Mouse (Mus musculus): ENCODE data around the gene Grin2c.

Gene Grin2c

GRCm38 (mm10) chr11:115232889-115233288 is 34.2 kb downstream of the Grin2c start:
- DNase-seq (ENCODE audit: extremely low read depth, low read depth, low spot score) = no peak

- DNase-seq (ENCODE audit: extremely low read depth, low read depth, low spot score) = no peak
These were observed 35.1 kb downstream of the Grin2c start for GRCm38 (mm10) chr11:115231924-115232323.

- DNase-seq (ENCODE audit: extremely low read depth, low read depth, low spot score) = no peak
These were observed 35.7 kb downstream of the Grin2c start for GRCm38 (mm10) chr11:115231168-115231915.

- DNase-seq (ENCODE audit: extremely low read depth, low read depth, low spot score) = no peak
These were observed 37.8 kb downstream of the Grin2c start for GRCm38 (mm10) chr11:115229021-115229930.

- DNase-seq (ENCODE audit: extremely low read depth, low read depth, low spot score) = no peak
These were observed 38.6 kb downstream of the Grin2c start for GRCm38 (mm10) chr11:115228430-115228829.

- no peak for DNase-seq (ENCODE audit: extremely low read depth, low read depth, low spot score)
These were observed 39.4 kb downstream of the Grin2c start for GRCm38 (mm10) chr11:115227640-115228039.

GRCm38 (mm10) chr11:115226811-115227491 is 40.1 kb downstream of the Grin2c start:
- DNase-seq (ENCODE audit: extremely low read depth, low read depth, low spot score) = no peak

- no peak for DNase-seq (ENCODE audit: extremely low read depth, low read depth, low spot score)
These were observed 41.7 kb downstream of the Grin2c start for GRCm38 (mm10) chr11:115225301-115225700.

GRCm38 (mm10) chr11:115224889-115225288 is 42.2 kb downstream of the Grin2c start:
- DNase-seq (ENCODE audit: extremely low read depth, low read depth, low spot score) = no peak

- DNase-seq (ENCODE audit: extremely low read depth, low read depth, low spot score) = no peak
These were observed 43.2 kb downstream of the Grin2c start for GRCm38 (mm10) chr11:115223877-115224276.

GRCm38 (mm10) chr11:115223451-115223850 is 43.6 kb downstream of the Grin2c start:
- no peak for DNase-seq (ENCODE audit: extremely low read depth, low read depth, low spot score)

- no peak for DNase-seq (ENCODE audit: extremely low read depth, low read depth, low spot score)
These were observed 44.5 kb downstream of the Grin2c start for GRCm38 (mm10) chr11:115222570-115222969.

- no peak for DNase-seq (ENCODE audit: extremely low read depth, low read depth, low spot score)
These were observed 45.0 kb downstream of the Grin2c start for GRCm38 (mm10) chr11:115222077-115222476.

- no peak for DNase-seq (ENCODE audit: extremely low read depth, low read depth, low spot score)
These were observed 47.4 kb downstream of the Grin2c start for GRCm38 (mm10) chr11:115219685-115220084.

- peak; percentile 57 for DNase-seq (ENCODE audit: extremely low read depth, low read depth, low spot score)
These were observed 47.8 kb downstream of the Grin2c start for GRCm38 (mm10) chr11:115219263-115219662.

GRCm38 (mm10) chr11:115217439-115218410 is 49.3 kb downstream of the Grin2c start:
- no peak for DNase-seq (ENCODE audit: extremely low read depth, low read depth, low spot score)

GRCm38 (mm10) chr11:115215123-115215522 is 51.9 kb downstream of the Grin2c start:
- DNase-seq (ENCODE audit: extremely low read depth, low read depth, low spot score) = no peak

GRCm38 (mm10) chr11:115212116-115212515 is 54.9 kb downstream of the Grin2c start:
- no peak for DNase-seq (ENCODE audit: extremely low read depth, low read depth, low spot score)

- DNase-seq (ENCODE audit: extremely low read depth, low read depth, low spot score) = no peak
These were observed 57.1 kb downstream of the Grin2c start for GRCm38 (mm10) chr11:115209958-115210357.
